Mouse (Mus musculus) small intestine, adult 2 months (tissue): ENCODE measurements around the gene Ppp1r17.

Experiments
- CTCF ChIP-seq: fragments of 200-500 bp; IDR thresholded peaks from 2 replicates; pipeline ENCODE4 v1.5.1; 2012; ENCODE audit warnings: low read depth, mild to moderate bottlenecking, control low read depth, inconsistent platforms, low read length, moderate library complexity, mixed read lengths; ENCODE audit not compliant: insufficient replicate concordance, insufficient read length; ENCODE audit errors: extremely low read depth
- POLR2A ChIP-seq: fragments of 200-500 bp; IDR thresholded peaks from 2 replicates; pipeline ENCODE4 v1.6.1; 2012; ENCODE audit warnings: low read depth, mild to moderate bottlenecking, control low read depth, inconsistent platforms, low read length, moderate library complexity

GRCm38 (mm10) chr6:56049104-56049503, 31.8 kb downstream of the Ppp1r17 start:
- TF ChIP-seq POLR2A (no peak), CTCF (no peak)
